Mouse (Mus musculus): Measurements from ENCODE around the gene Tef.

Tef gene

GRCm38 (mm10) chr15:81798421-81798820 is 3.8 kb upstream of the Tef start:
- in situ Hi-C loops (cut with MboI, MseI) = no loop called here

DNA sequence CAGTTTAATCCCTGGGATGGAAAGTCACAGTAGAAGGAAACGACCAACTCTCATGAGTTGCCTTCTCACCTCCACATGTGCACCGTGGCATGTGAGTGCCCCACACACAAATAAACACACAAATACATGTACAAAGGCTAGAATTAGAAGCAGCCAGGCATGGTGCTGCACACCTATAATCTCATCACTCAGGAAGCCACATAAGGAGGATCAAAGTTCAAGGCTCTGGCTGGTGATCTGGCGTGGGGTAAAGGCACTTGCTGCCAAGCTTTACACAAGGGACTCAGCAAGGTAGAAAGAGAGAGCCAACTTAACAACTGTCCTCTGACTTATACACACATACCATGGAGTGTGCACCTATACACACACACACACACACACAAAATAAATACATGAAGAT is 1.8 kb upstream of the Tef start:
- in situ Hi-C loops (cut with MboI, MseI) = no loop called here

DNA sequence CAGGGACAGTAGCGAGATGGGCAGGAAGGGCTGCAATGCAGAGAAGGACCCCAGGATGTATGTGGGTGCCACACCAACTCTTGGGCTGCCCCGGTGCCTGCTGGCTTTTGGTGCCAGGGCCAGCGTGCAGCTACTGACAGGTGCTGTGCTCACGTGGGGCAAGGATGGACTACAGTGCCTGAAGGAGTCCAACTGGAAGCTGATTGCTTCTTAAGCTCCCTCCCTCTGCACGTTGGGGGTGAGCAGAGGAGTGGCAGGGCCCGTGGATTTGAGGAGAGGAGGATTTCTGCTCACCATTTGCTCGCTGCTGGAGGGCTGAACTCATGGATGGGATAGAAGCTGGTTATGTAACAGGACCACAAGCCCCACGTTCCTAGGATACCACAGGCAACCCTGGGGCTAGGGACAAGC is 725 bp downstream of the Tef start:
- in situ Hi-C loops (cut with MboI, MseI) = no loop called here

- in situ Hi-C loops (cut with MboI, MseI) = no loop called here
These were observed 1.3 kb downstream of the Tef start for GRCm38 (mm10) chr15:81803425-81803951.

DNA sequence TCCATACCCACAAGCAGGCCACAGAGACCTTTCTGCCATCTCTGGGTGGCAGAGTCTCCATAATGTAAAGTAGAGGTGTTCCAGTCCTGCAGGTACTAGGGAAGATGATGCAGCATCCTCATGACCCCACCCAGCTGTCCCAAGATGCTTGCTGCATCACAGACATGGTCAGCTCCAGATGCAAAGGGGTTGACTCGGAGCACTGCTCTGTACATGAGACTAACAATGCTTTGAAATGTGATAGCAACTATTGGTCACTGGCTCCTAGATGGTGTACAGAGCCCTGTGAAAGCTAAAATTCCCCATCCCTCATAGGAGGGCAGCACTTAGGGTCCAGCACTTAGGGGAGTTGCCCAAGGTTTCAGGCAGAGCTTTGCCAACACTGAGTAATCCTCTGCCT is 2.0 kb downstream of the Tef start:
- in situ Hi-C loops (cut with MboI, MseI) = no loop called here

- in situ Hi-C loops (cut with MboI, MseI) = no loop called here
These were observed 2.7 kb downstream of the Tef start for GRCm38 (mm10) chr15:81804883-81805282.

GRCm38 (mm10) chr15:81805624-81806023 is 3.4 kb downstream of the Tef start:
- in situ Hi-C loops (cut with MboI, MseI) = no loop called here

DNA sequence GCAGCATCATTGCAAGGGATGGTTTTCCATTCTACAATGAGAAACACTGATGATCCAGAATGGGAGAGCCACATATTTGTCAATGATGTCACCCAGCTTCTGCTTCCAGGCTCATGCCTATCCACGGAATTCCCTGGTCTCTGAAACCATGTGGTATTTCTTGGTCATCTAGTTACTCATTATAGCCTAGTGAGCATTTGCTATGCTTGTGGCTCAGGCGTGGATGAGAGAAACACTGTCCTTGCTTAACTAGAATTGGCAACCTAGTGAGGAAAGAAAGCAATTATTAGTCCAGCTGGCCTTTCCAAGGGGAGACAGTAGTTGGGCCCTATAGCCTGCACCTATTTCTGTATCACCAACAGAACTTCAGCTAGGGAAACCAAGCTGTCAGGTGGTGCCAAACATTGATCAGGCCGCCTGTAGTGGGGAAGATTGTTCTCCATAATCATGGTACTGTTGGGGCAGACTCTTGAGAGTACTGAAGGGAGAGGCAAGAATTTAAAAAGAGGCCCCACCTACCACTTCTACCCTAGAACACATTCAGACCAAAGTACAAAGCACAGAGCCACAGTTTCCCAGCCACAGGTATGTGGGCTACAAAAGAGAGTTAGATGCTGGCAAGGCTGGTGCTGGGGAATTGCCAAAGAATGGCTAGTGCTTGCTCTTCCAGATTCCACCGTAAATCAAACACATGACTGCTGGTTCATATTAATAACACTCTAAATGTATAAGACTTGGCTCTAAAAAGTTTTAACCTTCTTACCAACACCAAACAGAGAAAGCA is 4.6 kb downstream of the Tef start:
- in situ Hi-C loops (cut with MboI, MseI) = no loop called here

GRCm38 (mm10) chr15:81808799-81809198 is 6.6 kb downstream of the Tef start:
- in situ Hi-C loops (cut with MboI, MseI) = no loop called here

- in situ Hi-C loops (cut with MboI, MseI) = no loop called here
These were observed 7.3 kb downstream of the Tef start for GRCm38 (mm10) chr15:81809550-81809949.

DNA sequence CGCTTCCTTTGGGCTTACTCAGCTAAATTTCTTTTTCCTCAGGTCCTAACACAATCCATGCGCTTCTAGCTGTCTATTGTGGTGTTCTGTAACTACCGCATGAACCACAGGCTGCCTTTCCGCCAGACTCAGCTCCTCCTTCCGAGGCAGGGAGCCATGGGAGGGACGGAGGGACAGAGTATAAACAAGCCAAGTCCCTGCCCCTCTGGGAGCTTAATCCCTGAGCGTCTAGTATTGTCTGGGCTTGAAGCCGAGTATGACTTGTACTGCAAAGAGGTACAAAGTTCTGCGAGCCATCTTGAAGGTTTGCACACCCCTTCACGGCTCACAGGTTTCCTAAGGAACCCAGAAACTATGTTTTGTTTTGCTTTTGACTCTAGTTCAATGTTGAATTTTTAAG is 7.9 kb downstream of the Tef start:
- in situ Hi-C loops (cut with MboI, MseI) = no loop called here

DNA sequence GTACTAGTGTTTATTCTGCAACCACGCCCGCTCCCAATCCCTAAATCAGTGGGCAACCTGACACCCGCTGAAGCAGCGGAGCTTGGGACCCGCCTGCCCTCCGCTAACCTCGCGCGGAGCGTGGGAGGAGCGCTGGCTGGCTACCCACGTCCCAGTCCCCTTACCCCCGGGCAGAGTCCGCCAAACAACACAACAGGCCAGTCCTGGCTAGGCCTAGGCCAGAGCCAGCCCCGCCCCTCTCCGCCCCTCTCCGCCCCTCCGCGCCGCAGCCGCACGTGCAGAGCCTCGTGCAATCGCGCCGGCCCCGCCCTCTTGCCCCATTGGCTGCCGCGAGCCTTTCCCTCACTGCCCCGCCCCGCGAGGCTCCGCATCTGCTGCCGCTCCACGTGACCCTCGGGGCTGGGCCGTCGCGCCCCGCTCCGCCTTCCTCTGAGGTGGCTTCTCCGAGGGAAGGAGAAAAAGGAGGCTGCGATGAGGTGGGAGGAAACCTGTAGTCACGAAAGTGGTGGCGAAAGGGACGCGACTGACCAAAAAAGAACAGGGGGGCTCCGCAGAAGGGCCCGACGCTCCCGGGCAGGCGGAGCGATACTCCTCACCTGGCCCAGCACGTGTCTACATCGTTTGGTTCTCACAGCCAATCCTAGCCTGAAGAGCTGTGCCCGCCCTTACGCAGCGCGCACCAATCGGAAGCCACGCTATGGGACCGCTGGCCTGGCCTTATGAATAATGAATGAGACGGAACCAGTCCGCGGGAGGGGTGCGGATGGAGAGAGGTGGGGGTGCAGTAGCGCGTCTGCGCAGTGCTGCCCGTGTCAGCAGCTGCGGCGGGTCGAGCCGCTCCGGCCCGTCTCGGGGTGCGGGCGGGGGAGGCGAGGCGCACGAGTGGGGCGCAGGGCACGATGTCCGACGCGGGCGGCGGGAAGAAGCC is 8.7 kb downstream of the Tef start:
- in situ Hi-C loops (cut with MboI, MseI) = no loop called here

GRCm38 (mm10) chr15:81811599-81811996 is 9.4 kb downstream of the Tef start:
- in situ Hi-C loops (cut with MboI, MseI) = no loop called here

DNA sequence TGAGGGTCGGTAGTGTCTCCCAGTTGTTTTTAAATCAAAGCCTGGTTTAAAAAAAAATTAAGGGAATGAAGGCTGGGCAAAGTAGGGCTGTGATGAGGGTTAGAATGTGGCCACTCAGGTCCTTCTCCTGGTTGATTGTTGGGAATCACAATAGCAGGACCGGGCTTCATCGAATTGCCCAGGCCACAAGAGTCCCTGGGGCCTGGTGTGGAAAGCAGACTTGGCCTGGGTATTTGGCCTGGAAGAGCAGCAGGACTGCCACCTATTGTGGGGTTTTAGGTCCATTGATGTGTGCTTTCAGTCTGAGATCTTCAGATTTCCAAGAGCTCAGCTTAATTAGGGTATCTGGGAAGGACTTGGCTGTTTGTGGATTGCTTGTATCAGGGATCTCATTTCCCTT is 10.1 kb downstream of the Tef start:
- in situ Hi-C loops (cut with MboI, MseI) = no loop called here

- in situ Hi-C loops (cut with MboI, MseI) = no loop called here
These were observed 10.7 kb downstream of the Tef start for GRCm38 (mm10) chr15:81812696-81813631.

DNA sequence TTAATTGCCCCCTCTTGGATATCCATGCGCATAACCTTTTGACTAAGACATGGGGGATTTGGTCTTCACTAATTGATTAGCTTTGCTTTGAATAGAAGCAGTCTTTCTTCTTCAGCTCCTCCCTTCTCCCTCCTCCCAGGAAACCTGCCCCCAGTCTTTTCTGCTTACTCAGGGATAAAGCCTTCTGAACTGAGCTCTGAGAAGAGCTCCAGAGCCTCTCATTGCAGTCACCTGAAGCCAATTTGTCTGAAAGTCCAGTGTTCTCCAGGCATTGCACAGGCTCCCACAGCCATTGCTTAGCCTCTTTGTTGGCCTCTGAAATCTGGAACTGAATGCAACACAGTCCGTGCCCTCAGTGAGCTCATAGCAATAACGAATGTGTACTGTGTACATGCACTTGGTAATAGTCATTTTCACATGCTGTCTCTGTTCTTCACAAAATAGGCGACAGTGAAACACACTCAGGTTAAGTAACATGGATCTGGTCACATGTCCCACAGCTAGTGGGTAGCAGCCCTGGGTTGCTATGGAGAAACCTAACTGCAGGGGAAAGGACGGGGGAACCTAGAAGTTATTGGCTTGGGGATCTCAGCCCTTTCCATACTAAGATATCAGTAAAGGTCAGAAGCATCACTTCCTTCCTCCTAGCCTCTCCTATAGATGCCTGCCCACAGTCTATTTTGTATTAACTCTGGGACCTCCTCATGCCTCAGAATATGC is 11.9 kb downstream of the Tef start:
- in situ Hi-C loops (cut with MboI, MseI) = no loop called here

DNA sequence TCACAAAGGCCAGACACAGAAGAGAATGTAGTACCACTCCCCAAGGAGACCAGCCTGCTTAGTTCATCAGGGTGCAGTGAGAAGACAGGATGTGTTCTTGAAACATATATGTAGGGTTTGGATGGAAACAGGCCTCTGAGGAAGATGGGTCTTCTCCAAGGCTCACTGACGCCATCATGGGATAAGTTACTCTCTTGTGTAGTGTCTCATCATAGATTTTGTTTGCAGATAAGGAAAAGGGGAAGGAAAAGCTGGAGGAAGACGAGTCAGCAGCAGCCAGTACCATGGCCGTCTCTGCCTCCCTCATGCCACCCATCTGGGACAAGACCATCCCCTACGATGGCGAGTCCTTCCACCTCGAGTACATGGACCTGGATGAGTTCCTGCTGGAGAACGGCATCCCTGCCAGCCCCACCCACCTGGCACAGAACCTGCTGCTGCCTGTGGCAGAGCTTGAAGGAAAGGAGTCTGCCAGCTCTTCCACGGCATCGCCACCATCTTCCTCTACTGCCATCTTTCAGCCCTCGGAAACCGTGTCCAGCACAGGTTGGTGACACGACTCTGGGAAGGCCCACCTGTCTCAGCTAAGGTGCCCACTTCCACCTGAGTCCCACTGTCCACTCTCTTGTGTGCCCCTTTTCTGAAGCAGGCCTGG is 12.6 kb downstream of the Tef start:
- in situ Hi-C loops (cut with MboI, MseI) = no loop called here

DNA sequence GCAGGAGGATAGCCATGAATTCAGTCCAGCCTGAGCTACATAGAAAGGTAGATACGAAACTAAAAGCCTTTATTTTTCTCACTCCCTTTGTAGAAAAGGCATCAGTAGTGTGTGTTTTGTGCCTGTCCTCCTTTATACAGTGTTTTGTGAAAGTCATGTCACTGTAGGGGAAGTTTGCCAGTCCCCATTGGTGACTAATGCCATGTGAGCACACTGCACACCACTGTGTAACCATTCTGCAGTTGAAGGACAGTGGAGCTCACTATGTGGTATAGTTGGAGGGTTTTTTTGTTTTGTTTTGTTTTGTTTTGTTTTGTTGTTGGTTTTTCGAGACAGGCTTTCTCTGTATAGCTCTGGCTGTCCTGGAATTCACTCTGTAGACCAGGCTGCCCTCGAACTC is 16.2 kb downstream of the Tef start:
- in situ Hi-C loops (cut with MboI, MseI) = no loop called here

GRCm38 (mm10) chr15:81822631-81823030 is 20.4 kb downstream of the Tef start:
- in situ Hi-C loops (cut with MboI, MseI) = no loop called here

DNA sequence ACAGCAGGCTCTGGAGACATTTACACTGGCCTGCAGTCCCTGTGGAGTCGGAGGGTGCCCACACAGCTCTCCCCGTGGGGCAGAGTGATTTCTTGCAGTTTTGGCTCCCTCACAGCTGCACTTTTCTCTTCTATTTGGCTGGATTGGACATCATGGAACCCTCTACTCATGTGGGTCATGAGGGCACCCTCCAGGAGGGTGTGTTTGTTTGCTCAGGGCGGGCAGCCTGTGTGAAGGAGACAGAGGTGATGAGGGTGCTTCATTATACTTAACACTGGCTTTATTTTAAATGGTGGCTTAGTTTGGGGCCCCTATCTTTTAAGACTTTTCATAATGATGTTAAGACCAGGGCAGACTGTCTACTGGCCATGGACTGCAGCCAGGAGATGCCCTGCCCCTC is 22.6 kb downstream of the Tef start:
- in situ Hi-C loops (cut with MboI, MseI) = no loop called here
